Mouse (Mus musculus): ENCODE data around the gene Dtd2. TPM values are rescaled to one million over a fixed set of nuclear protein-coding genes. Genes with fewer than 3 reads are reported as not detected.

The Dtd2 gene
- polyA plus RNA-seq, 1 experiment = 16.0 TPM

- H3K27me3 ChIP-seq (ENCODE audit: control insufficient read depth, insufficient read depth, insufficient read length) = no peaks in the 10 kb centered on the region
- TF ChIP-seq CEBPB (IDR thresholded peaks at IDR 0.05; ENCODE audit: insufficient read depth, poor library complexity, severe bottlenecking) (no peak), E2F4 (IDR thresholded peaks at IDR 0.05; ENCODE audit: insufficient read depth) (no peak), MYOG (IDR thresholded peaks at IDR 0.05; ENCODE audit: control insufficient read depth in 1 of 3, insufficient read depth in 1 of 3, insufficient read length in 2 of 3, low read depth in 2 of 3) (no peak), MYOD1 (IDR thresholded peaks at IDR 0.05; ENCODE audit: control insufficient read depth in 1 of 3, insufficient read length in 2 of 3, low read depth in 2 of 3) (no peak), USF1 (IDR thresholded peaks at IDR 0.05; ENCODE audit: low read depth) (no peak), POLR2AphosphoS2 (IDR thresholded peaks at IDR 0.05; ENCODE audit: insufficient read length, low read depth) (no peak), TCF3 (IDR thresholded peaks at IDR 0.05; ENCODE audit: insufficient read length, low read depth) (no peak), POLR2A (IDR thresholded peaks at IDR 0.05; ENCODE audit: insufficient read length, low read depth) (no peak), REST (IDR thresholded peaks at IDR 0.05; ENCODE audit: insufficient read depth, insufficient read length) (no peak), MAX (IDR thresholded peaks at IDR 0.05; ENCODE audit: low read depth) (no peak), SRF (IDR thresholded peaks at IDR 0.05; ENCODE audit: control insufficient read depth, insufficient read length, low read depth) (no peak), TCF12 (IDR thresholded peaks at IDR 0.05; ENCODE audit: insufficient read depth, poor library complexity, severe bottlenecking) (no peak)
- no peaks in the 10 kb centered on the region for H3K79me2 ChIP-seq (ENCODE audit: control insufficient read depth, insufficient read depth)
- H3K4me2 ChIP-seq (ENCODE audit: low read depth) = no peak overlapping the region
- no peak overlapping the region for H3ac ChIP-seq (ENCODE audit: control insufficient read depth, insufficient read length)
- no peak overlapping the region for H3K4me3 ChIP-seq
- H3K36me3 ChIP-seq (ENCODE audit: control insufficient read depth, insufficient read depth) = no peaks in the 10 kb centered on the region
These were observed 28.7 kb upstream of the Dtd2 start for GRCm38 (mm10) chr12:52034956-52035355.

GRCm38 (mm10) chr12:52032276-52032675 is 26.0 kb upstream of the Dtd2 start:
- TF ChIP-seq POLR2A (IDR thresholded peaks at IDR 0.05; ENCODE audit: insufficient read length, low read depth) (no peak), MYOG (IDR thresholded peaks at IDR 0.05; ENCODE audit: control insufficient read depth in 1 of 3, insufficient read depth in 1 of 3, insufficient read length in 2 of 3, low read depth in 2 of 3) (no peak), SRF (IDR thresholded peaks at IDR 0.05; ENCODE audit: control insufficient read depth, insufficient read length, low read depth) (no peak), TCF3 (IDR thresholded peaks at IDR 0.05; ENCODE audit: insufficient read length, low read depth) (no peak), POLR2AphosphoS2 (IDR thresholded peaks at IDR 0.05; ENCODE audit: insufficient read length, low read depth) (no peak), USF1 (IDR thresholded peaks at IDR 0.05; ENCODE audit: low read depth) (no peak), TCF12 (IDR thresholded peaks at IDR 0.05; ENCODE audit: insufficient read depth, poor library complexity, severe bottlenecking) (no peak), MYOD1 (IDR thresholded peaks at IDR 0.05; ENCODE audit: control insufficient read depth in 1 of 3, insufficient read length in 2 of 3, low read depth in 2 of 3) (no peak)
- no peaks in the 10 kb centered on the region for H3K36me3 ChIP-seq (ENCODE audit: control insufficient read depth, insufficient read depth)
- no peaks in the 10 kb centered on the region for H3K79me2 ChIP-seq (ENCODE audit: control insufficient read depth, insufficient read depth)
- no peaks in the 10 kb centered on the region for H3K27me3 ChIP-seq (ENCODE audit: control insufficient read depth, insufficient read depth, insufficient read length)
- no peak overlapping the region for H3K4me2 ChIP-seq (ENCODE audit: low read depth)
- H3K4me3 ChIP-seq = no peak overlapping the region
- no peak overlapping the region for H3ac ChIP-seq (ENCODE audit: control insufficient read depth, insufficient read length)

- Histone ChIP-seq H3ac (ENCODE audit: control insufficient read depth, insufficient read length) (no peak within 1 kb of the TSS), H3K4me2 (ENCODE audit: low read depth) (no peak within 1 kb of the TSS), H3K4me3 (no peak within 1 kb of the TSS), H3K36me3 (ENCODE audit: control insufficient read depth, insufficient read depth) (no peaks in the 10 kb centered on the region), H3K27me3 (ENCODE audit: control insufficient read depth, insufficient read depth, insufficient read length) (no peaks in the 10 kb centered on the region), H3K79me2 (ENCODE audit: control insufficient read depth, insufficient read depth) (no peaks in the 10 kb centered on the region)
- TF ChIP-seq REST (IDR thresholded peaks at IDR 0.05; ENCODE audit: insufficient read depth, insufficient read length) (no peak), SRF (IDR thresholded peaks at IDR 0.05; ENCODE audit: control insufficient read depth, insufficient read length, low read depth) (no peak)
These were observed 21.7 kb upstream of the Dtd2 start, which contains the start of gene Gpr33 for GRCm38 (mm10) chr12:52027963-52028362. Gene Gpr33, minus strand, starts transcription at chr12:52028063.

- Histone ChIP-seq H3K4me2 (ENCODE audit: low read depth) (no peak overlapping the region), H3K79me2 (ENCODE audit: control insufficient read depth, insufficient read depth) (no peaks in the 10 kb centered on the region), H3K36me3 (ENCODE audit: control insufficient read depth, insufficient read depth) (no peaks in the 10 kb centered on the region), H3K27me3 (ENCODE audit: control insufficient read depth, insufficient read depth, insufficient read length) (no peaks in the 10 kb centered on the region), H3K4me3 (no peak overlapping the region), H3ac (ENCODE audit: control insufficient read depth, insufficient read length) (no peak overlapping the region)
- TF ChIP-seq TCF12 (IDR thresholded peaks at IDR 0.05; ENCODE audit: insufficient read depth, poor library complexity, severe bottlenecking) = no peak
- TF ChIP-seq MYOG (IDR thresholded peaks at IDR 0.05; ENCODE audit: control insufficient read depth in 1 of 3, insufficient read depth in 1 of 3, insufficient read length in 2 of 3, low read depth in 2 of 3) = no peak
- no peak for TF ChIP-seq CEBPB (IDR thresholded peaks at IDR 0.05; ENCODE audit: insufficient read depth, poor library complexity, severe bottlenecking)
- no peak for TF ChIP-seq POLR2A (IDR thresholded peaks at IDR 0.05; ENCODE audit: insufficient read length, low read depth)
- TF ChIP-seq USF1 (IDR thresholded peaks at IDR 0.05; ENCODE audit: low read depth) = no peak
- no peak for TF ChIP-seq MAX (IDR thresholded peaks at IDR 0.05; ENCODE audit: low read depth)
- TF ChIP-seq POLR2AphosphoS2 (IDR thresholded peaks at IDR 0.05; ENCODE audit: insufficient read length, low read depth) = no peak
- TF ChIP-seq SRF (IDR thresholded peaks at IDR 0.05; ENCODE audit: control insufficient read depth, insufficient read length, low read depth) = no peak
- no peak for TF ChIP-seq MYOD1 (IDR thresholded peaks at IDR 0.05; ENCODE audit: control insufficient read depth in 1 of 3, insufficient read length in 2 of 3, low read depth in 2 of 3)
- TF ChIP-seq E2F4 (IDR thresholded peaks at IDR 0.05; ENCODE audit: insufficient read depth) = no peak
These were observed 8.3 kb upstream of the Dtd2 start for GRCm38 (mm10) chr12:52014494-52015029.

GRCm38 (mm10) chr12:52014044-52014443 is 7.7 kb upstream of the Dtd2 start:
- H3K4me2 ChIP-seq (ENCODE audit: low read depth) = no peak overlapping the region
- no peaks in the 10 kb centered on the region for H3K79me2 ChIP-seq (ENCODE audit: control insufficient read depth, insufficient read depth)
- TF ChIP-seq CEBPB (IDR thresholded peaks at IDR 0.05; ENCODE audit: insufficient read depth, poor library complexity, severe bottlenecking) (no peak), REST (IDR thresholded peaks at IDR 0.05; ENCODE audit: insufficient read depth, insufficient read length) (no peak), MYOG (IDR thresholded peaks at IDR 0.05; ENCODE audit: control insufficient read depth in 1 of 3, insufficient read depth in 1 of 3, insufficient read length in 2 of 3, low read depth in 2 of 3) (no peak), USF1 (IDR thresholded peaks at IDR 0.05; ENCODE audit: low read depth) (no peak), SRF (IDR thresholded peaks at IDR 0.05; ENCODE audit: control insufficient read depth, insufficient read length, low read depth) (no peak), POLR2A (IDR thresholded peaks at IDR 0.05; ENCODE audit: insufficient read length, low read depth) (no peak), E2F4 (IDR thresholded peaks at IDR 0.05; ENCODE audit: insufficient read depth) (no peak), MAX (IDR thresholded peaks at IDR 0.05; ENCODE audit: low read depth) (no peak), MYOD1 (IDR thresholded peaks at IDR 0.05; ENCODE audit: control insufficient read depth in 1 of 3, insufficient read length in 2 of 3, low read depth in 2 of 3) (no peak), POLR2AphosphoS2 (IDR thresholded peaks at IDR 0.05; ENCODE audit: insufficient read length, low read depth) (no peak), TCF12 (IDR thresholded peaks at IDR 0.05; ENCODE audit: insufficient read depth, poor library complexity, severe bottlenecking) (no peak), TCF3 (IDR thresholded peaks at IDR 0.05; ENCODE audit: insufficient read length, low read depth) (no peak)
- H3K27me3 ChIP-seq (ENCODE audit: control insufficient read depth, insufficient read depth, insufficient read length) = no peaks in the 10 kb centered on the region
- H3ac ChIP-seq (ENCODE audit: control insufficient read depth, insufficient read length) = no peak overlapping the region
- H3K36me3 ChIP-seq (ENCODE audit: control insufficient read depth, insufficient read depth) = no peaks in the 10 kb centered on the region
- H3K4me3 ChIP-seq = no peak overlapping the region
